Mouse (Mus musculus) liver, postnatal 0 days (tissue): ENCODE measurements around the gene Col15a1.

Experiments
- CTCF ChIP-seq: sonication (generic); IDR thresholded peaks from 2 replicates; pipeline ENCODE4 v1.5.1; 2016; ENCODE audit warnings: antibody characterized with exemption, low read depth
- EP300 ChIP-seq: IDR thresholded peaks from 2 replicates; pipeline ENCODE4 v1.6.1; 2016; ENCODE audit warnings: antibody characterized with exemption, low read depth, mild to moderate bottlenecking

- TF ChIP-seq CTCF (no peak), EP300 (no peak)
Observed at GRCm38 (mm10) chr4:47227756-47228155, 19.8 kb downstream of the Col15a1 start.
